Mouse (Mus musculus) Muller cell, postnatal 12 days (primary cell): ENCODE data around the gene Ldha.
"Not testable (repeated sequence)": the region's sequence is repeated elsewhere in the genome, so short reads cannot be mapped to it uniquely, and the experiment has no call there.

Experiments used
- DNase-seq: peaks from one replicate; pipeline ENCODE4 v3.0.0-alpha.2; 2015; ENCODE audit errors: inconsistent ontology term

The Ldha gene

GRCm38 (mm10) chr7:46880992-46881391, 39.7 kb downstream of the Ldha start:
- DNase-seq, result no peak

- not testable (repeated sequence) for DNase-seq
Measured at GRCm38 (mm10) chr7:46881941-46882340, 40.7 kb downstream of the Ldha start.

GRCm38 (mm10) chr7:46883304-46883703, 42.0 kb downstream of the Ldha start:
- DNase-seq, result no peak

GRCm38 (mm10) chr7:46895511-46895910, 54.2 kb downstream of the Ldha start:
- DNase-seq, result no peak

GRCm38 (mm10) chr7:46899343-46899742, 58.1 kb downstream of the Ldha start:
- no peak for DNase-seq
